ENCODE assay signal across 8 mouse cellular contexts in genomic region chr10:126980221-126980932, GRCm38 (mm10). TPM values are rescaled to one million over a fixed set of nuclear protein-coding genes. Genes with fewer than 3 reads are reported as not detected.
DNase-seq lines count a peak whose midpoint lies in the region; ATAC-seq lines count a peak whose summit lies in the region.

No protein-coding gene starts in this region.

- no peak for ATAC-seq in limb, embryonic 11.5 days (ENCODE audit: insufficient number of reproducible peaks, low FRiP score, low TSS enrichment, low read depth)
- ATAC-seq in granulocyte monocyte progenitor cell, adult 5-6 weeks (replicated peaks; ENCODE audit: poor library complexity, severe bottlenecking) = no peak

- peak overlapping the region; percentile 95 for H3K9ac ChIP-seq in limb, embryonic 11.5 days (ENCODE audit: low read length)

- H3K27ac ChIP-seq in limb, embryonic 11.5 days (replicated peaks; ENCODE audit: low read depth, low read length) = peak overlapping the region; percentile 99

- H3K9me3 ChIP-seq in limb, embryonic 11.5 days (ENCODE audit: control insufficient read depth, low read length) = no peaks in the 10 kb centered on the region

- peak; percentile 43 to 57 for DNase-seq in lung, adult 18-20 months
- DNase-seq in lung, postnatal 25 days (ENCODE audit: low spot score) = no peak
- peak; percentile 75 to 78 for DNase-seq in cerebellum, postnatal 10 days
- DNase-seq in gastrocnemius, adult 8-10 months (ENCODE audit: low spot score in 2 of 2) = peak; percentile 47 to 67
- DNase-seq in kidney, adult 11 months = peak; percentile 78
- DNase-seq in limb, embryonic 11.5 days (ENCODE audit: low spot score) = peak; percentile 67
- DNase-seq in neural tube, embryonic 10.5 days (ENCODE audit: extremely low spot score, low spot score) = peak; percentile 54

- H3K4me2 ChIP-seq in limb, embryonic 11.5 days (ENCODE audit: low read depth, severe bottlenecking) = peak overlapping the region; percentile 84

- 2% methylated on average over 16 of the region's 16 CpGs for WGBS in limb, embryonic 11.5 days

- H3K36me3 ChIP-seq in limb, embryonic 11.5 days (ENCODE audit: control insufficient read depth, insufficient read depth, low read length) = no peaks in the 10 kb centered on the region

- H3K4me1 ChIP-seq in limb, embryonic 11.5 days (ENCODE audit: control insufficient read depth, insufficient read depth, low read length) = peaks cover 41% of the 10 kb centered on the region

- H3K4me3 ChIP-seq in limb, embryonic 11.5 days (ENCODE audit: low read depth, low read length) = peak overlapping the region; percentile 100

- H3K27me3 ChIP-seq in limb, embryonic 11.5 days (ENCODE audit: control insufficient read depth, insufficient read depth, low read length) = no peaks in the 10 kb centered on the region

RNA-seq across cellular contexts. Expression of gene Ctdsp2, which starts 1.9 kb away (rescaled TPM):
- 100 to 1,000 TPM; 103 to 118 (median 106) TPM for total RNA-seq in gastrocnemius, adult 8-10 months (2022)
- 77.3 and 84.9 TPM in 2 replicates for polyA plus RNA-seq in limb, embryonic 11.5 days (2014; fragmentation: Nextera tagmentation; extraction: Ambion mirVana)
- total RNA-seq in granulocyte monocyte progenitor cell, adult 5-6 weeks (2014; fragmentation: Nextera tagmentation) = 53.4 and 62.9 TPM in 2 replicates
- 21.2 and 21.5 TPM in 2 replicates for total RNA-seq in granulocyte monocyte progenitor cell, adult 5-6 weeks (2017)

RNA-seq across cellular contexts. Expression of gene Avil, which starts 20.1 kb away (rescaled TPM):
- total RNA-seq in gastrocnemius, adult 8-10 months (2022) = 1 to 10 TPM; 2.3 to 5.7 (median 3.6) TPM
- polyA plus RNA-seq in limb, embryonic 11.5 days (2014; fragmentation: Nextera tagmentation; extraction: Ambion mirVana) = 0.07 and 0.16 TPM in 2 replicates
- not detected in 2 replicates for total RNA-seq in granulocyte monocyte progenitor cell, adult 5-6 weeks (2014; fragmentation: Nextera tagmentation)
- not detected in 2 replicates for total RNA-seq in granulocyte monocyte progenitor cell, adult 5-6 weeks (2017)

RNA-seq across cellular contexts. Expression of gene Tsfm, which starts 50.3 kb away (rescaled TPM):
- total RNA-seq in gastrocnemius, adult 8-10 months (2022) = 10 to 100 TPM; 19.5 to 24.0 (median 21.7) TPM
- polyA plus RNA-seq in limb, embryonic 11.5 days (2014; fragmentation: Nextera tagmentation; extraction: Ambion mirVana) = 87.4 and 91.8 TPM in 2 replicates
- total RNA-seq in granulocyte monocyte progenitor cell, adult 5-6 weeks (2014; fragmentation: Nextera tagmentation) = 32.9 and 52.7 TPM in 2 replicates
- total RNA-seq in granulocyte monocyte progenitor cell, adult 5-6 weeks (2017) = 33.1 and 41.5 TPM in 2 replicates
